Mouse (Mus musculus) liver, embryonic 14.5 days (tissue): Measurements from ENCODE around the gene Psg27.
"Not testable (repeated sequence)": the region's sequence is repeated elsewhere in the genome, so short reads cannot be mapped to it uniquely, and the experiment has no call there.

Experiments
- CTCF ChIP-seq: IDR thresholded peaks from 2 replicates; pipeline ENCODE4 v1.5.1; 2016; ENCODE audit warnings: antibody characterized with exemption, low read depth, control low read depth
- EP300 ChIP-seq: IDR thresholded peaks from 2 replicates; pipeline ENCODE4 v1.6.1; 2016; ENCODE audit warnings: antibody characterized with exemption, low read depth

DNA sequence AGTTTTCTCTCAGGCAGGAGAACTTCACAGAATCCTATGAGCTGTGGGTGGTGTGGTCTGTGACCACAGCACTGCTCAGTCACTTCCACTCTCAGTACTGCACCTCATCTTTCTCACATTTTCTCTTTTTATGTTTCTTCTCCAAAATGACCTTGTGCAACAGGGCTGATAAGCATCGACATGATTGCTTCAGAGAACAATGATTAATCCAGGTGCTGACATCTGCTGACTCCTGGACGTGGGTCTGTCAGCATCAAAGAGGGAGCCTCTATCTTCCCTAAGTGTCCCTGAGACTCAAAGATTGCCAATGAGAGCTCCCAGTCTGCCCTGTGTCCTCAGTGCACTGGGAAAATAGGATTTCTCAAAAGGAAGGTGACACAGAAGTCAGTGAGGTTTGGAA, 49.3 kb upstream of the Psg27 start, which contains the start of gene Psg23:
- TF ChIP-seq CTCF, EP300: not testable (repeated sequence)
